Mouse (Mus musculus) cerebellum, adult 2 months (tissue): Measurements from ENCODE around the gene Pqlc2.

Source experiments
- CTCF ChIP-seq: fragments of 200-500 bp; IDR thresholded peaks from 2 replicates; pipeline ENCODE4 v1.5.1; 2011; ENCODE audit warnings: low read depth, mild to moderate bottlenecking, control low read depth, low read length, moderate library complexity, borderline replicate concordance; ENCODE audit not compliant: insufficient read depth
- POLR2A ChIP-seq: fragments of 200-500 bp; IDR thresholded peaks from 2 replicates; pipeline ENCODE4 v1.6.1; 2011; ENCODE audit warnings: low read length, control low read depth, borderline replicate concordance; ENCODE audit not compliant: insufficient read depth

- TF ChIP-seq POLR2A (no peak), CTCF (no peak)
Observed at GRCm38 (mm10) chr4:139244176-139244575, 66.3 kb downstream of the Pqlc2 start.
